Mouse (Mus musculus) common myeloid progenitor, adult 5-6 weeks (primary cell): ENCODE measurements around the gene Elf1. TPM values are rescaled to one million over a fixed set of nuclear protein-coding genes. Genes with fewer than 3 reads are reported as not detected.

Source experiments
- ATAC-seq: replicated peaks from 2 replicates; pipeline ENCODE4 v1.8.0; 2016; ENCODE audit warnings: low read depth, mild to moderate bottlenecking, moderate TSS enrichment, inconsistent platforms; ENCODE audit not compliant: poor library complexity, severe bottlenecking
- total RNA-seq: library from RNA; stranded (forward); fragments of 200-1000, 187-1606 nt; gene quantifications from 2 replicates; pipeline ENCODE4 v1.2.3, GENCODE M21; 2017

Gene Elf1
- total RNA-seq, 1 experiment from 2014 or later, result 285 TPM

DNA sequence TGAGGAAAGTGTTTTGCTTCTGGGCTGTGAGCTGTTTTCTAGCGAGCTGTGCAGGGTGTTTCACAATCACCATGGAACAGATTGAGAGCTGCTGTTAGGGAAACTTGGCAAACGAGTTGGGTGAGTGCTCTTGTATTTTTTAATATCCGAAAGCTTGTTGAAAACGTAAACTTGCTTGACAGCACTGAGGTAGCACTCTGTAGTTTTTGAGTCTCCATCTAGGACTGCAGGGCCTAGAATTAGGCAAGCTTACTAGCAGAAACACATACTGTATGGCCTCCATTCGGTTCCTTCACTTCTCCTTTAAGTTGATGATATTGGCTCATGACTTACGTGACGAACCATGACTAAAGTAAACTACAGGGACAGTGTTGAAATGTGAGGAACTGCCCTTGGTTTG lies 68.3 kb downstream of the Elf1 start:
- peak; percentile 62 for ATAC-seq

DNA sequence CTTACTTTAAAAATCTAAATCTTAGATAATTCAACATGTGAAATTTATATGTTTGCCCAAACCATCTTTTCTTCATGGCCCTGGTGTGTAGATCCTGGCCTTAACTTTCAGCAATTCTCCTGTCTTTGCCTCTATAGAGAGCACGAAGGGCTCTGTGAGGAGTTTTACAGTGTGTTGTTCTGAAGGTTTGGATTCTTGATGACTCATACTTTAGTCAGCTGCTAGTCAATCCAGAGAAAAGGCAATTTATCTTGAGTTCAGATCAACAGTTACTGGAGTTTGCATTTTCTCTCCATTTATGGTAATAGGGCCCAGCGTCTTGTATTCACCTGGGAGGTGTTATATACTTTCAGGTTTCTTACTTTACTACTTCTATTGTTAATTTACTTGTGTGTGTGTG lies 70.9 kb downstream of the Elf1 start:
- ATAC-seq, result no peak

DNA sequence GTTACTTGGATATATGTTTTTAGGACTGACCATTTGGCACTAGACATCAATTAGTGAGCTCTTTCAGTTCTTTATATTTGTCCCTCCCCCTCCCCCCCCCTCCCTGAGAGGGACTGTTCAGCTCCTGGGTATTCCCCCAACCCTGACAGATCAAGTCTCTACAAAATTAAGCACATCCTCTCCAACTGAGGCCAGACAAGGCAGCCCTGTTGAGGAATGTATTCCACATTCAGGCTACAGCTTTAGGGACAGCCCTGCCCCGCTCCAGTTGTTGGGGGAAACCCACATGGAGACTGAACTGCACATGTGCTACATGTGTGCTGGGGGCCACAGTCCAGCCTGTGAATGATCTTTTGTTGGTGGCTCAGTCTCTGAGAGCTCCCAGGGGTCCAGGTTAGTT lies 71.9 kb downstream of the Elf1 start:
- ATAC-seq, result no peak

DNA sequence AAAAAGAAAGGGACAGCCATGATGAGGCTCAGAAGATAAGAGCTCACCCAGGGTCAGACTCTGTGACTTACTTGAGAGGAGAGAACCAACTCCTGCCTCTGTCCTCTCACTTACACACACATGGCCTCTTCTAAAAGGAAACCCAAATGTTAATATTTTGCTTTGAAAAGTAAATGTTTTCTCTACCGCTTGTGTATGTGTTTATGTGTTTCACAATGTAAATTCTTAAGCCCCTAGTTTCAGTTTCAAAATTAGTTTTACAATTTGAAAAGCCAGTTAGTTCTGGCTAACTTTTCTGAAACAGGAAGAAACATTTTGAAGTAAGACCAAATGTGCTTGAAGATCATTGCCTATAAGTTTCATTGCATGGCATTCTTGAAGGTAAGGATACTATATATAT lies 76.8 kb downstream of the Elf1 start:
- ATAC-seq, result no peak

DNA sequence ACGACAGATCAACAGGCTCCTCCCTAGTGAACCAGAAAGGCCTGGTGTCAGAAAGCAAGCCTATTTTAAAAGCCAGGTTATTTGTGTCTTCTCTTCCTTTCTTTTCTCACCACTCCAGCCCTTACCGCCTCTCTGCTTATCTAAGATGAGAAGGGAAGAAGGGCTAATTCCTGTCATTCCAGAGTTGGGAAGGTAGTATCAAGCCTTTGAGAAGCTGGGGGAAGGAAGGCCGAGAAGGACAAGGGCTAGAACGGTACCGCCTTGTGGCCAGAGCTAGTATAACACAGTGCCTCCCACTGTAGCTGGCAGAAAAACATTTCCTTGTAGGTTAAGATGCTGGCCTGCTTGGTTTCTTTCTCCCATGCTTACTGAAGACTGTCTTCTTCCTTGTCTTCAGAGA lies 81.8 kb downstream of the Elf1 start:
- ATAC-seq, result peak; percentile 64

DNA sequence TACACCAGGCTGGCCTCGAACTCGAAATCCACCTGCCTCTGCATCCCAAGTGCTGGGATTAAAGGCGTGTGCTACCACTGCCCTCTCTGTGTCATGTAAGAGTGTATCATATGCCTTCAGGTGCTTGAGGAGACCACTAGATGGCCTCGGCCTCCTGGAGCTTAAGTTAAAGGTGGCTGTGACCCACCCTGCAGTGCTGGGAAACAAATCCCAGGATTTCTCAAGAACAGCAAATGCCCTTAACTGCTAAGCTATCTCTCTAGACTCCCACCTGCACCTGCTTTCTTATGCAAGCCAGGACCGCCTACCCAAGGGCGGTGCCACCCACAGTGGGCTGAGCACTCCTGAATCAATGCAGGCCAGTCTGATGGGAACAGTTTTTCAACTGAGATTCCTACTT lies 83.8 kb downstream of the Elf1 start:
- ATAC-seq, result peak; percentile 43; the same call in 1 of the 2 replicates

DNA sequence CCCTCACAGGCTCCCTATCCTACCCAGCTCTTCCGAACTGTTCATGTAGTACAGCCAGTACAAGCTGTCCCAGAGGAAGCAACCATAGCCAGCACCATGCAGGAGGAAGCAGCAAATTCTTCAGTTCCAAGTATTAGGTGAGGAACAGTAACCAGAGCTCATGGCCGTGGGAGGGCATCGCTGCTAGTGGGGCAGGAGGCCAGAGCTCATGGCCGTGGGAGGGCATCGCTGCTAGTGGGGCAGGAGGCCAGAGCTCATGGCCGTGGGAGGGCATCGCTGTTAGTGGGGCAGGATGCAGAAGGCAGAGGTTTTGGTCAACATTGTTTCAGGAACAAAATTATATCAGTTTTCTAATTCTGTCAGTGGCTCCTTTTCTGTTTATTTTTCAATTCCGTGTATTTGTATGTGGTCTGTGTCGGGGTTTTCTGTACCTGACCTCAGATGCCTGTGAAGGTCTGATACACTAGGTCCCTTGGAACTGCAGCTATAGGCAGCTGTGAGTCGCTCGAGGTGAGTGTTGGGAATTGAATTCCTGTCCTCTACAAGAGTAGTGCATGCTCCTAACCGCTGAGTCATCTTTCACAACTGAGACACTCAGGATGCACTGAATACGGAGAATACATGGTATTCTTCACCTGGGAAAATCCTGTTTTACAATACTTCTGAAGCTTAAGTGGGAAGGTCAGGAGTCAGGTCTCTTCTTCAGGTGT lies 92.6 kb downstream of the Elf1 start:
- 0 out of 2 replicates have a peak, but pooled peaks have one; percentile 22 for ATAC-seq

DNA sequence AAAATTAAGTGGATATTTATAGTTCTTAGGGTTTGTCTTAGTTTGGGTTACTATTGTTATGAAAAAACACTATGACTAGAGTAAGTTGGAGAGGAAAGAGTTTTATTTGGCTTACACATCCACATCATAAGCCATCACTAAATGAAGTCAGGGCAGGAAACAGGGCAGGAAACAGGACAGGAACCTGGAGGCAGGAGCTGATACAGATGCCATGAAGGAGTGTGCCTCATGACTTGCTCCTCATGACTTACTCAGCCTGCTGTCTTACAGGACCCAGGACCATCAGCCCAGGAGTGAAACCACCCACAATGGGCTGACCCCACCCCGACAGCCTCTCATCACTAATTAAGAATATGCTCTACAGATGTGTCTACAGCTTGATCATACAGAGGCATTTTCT lies 93.4 kb downstream of the Elf1 start:
- ATAC-seq, result 0 out of 2 replicates have a peak, but pooled peaks have one; percentile 32

DNA sequence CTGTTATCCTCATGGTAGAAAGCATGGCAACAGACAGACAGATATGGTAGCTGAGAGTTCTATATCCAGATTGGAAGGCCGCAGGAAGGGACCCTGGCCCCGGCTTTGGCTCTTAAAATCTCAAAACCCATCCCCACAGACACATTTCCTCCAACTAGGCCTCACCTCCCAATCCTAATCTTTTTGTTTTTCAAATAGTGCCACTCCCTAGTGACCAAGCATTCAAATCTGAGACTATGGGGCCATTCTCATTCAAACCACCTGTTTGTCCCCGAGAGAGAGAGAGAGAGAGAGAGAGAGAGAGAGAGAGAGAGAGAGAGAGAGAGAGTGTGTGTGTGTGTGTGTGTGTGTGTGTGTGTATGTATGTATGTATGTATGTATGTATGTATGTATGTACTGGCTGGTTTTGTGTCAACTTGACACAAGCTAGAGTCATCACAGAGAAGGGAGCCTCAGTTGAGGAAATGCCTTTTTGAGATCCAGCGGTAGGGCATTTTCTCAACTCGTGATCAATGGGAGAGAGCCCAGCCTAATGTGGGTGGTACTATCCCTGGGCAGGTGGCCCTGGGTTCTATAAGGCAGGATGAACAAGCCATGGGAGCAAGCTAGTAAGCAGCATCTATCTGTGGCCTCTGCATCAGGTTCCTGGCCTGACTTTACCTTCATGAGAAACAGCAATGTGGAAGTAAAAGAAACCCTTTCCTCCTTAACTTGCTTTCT lies 102.7 kb downstream of the Elf1 start:
- ATAC-seq, result no peak

DNA sequence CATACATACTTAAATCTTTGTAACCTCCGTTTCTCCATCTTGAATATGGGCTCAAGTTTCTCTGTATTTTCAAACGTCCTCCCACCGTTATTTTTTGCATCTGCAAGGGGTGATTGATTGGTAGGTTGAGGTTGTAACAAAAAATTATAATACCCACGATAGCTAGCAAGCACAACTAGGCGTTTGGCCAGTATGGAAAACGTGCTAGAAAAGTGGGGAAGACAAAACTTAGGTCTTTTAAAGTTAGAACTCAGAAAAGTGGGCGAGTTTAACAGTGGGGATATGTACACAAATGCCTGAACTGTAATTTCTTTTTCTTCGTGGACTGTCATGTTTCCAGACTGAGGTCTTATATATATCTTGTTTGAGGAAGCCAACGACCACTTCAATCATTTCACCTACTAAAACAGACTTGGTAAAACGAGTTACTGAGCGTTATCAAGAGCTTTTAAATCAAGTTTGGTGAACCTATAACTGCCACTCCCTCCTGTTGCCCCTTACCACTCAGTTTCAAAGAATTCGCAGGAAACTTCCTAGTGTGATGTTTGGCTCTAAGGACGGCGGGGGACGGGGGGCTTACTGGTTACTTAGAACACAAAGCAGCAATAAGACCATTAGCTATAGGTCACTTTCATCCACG lies 105.6 kb downstream of the Elf1 start:
- no peak for ATAC-seq

DNA sequence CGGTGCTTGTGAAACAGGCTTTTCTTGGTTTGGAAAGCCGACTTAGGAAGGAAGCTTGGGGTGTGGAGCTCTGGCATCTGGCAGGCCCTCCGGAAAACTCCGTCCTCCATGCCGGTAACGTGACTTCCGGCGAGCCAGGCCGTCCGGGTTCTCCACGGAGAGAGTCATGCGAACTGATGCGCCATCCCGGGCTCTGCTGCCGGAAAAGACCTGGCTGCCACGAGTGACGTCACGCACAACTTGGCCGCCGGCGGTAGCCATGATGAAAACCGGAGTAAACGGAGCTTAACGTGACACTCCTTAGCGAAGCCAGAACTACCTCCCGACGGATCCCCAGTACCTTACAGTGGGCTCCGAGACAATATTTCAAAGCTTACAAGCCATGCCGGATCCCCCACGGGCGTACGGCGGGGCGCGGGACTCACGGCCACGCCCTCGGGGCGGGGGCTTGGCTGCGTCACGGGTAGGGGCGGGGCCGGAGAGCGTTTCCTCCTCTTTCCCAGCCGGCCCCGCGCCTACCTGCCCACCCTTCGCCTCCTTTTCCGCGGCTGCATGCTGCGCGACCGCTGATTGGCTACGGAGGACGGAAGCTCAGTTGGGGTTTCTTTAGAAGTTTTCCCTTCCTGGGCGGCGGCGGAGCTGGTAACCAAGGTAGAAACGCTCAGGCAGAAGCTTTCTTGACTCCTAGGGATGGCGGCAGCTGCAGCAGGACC lies 106.3 kb downstream of the Elf1 start, which contains the start of gene Sugt1:
Sugt1 (plus strand) TSS at position 553 of the 713 bp plus-strand sequence.
- ATAC-seq, result peak; percentile 90

DNA sequence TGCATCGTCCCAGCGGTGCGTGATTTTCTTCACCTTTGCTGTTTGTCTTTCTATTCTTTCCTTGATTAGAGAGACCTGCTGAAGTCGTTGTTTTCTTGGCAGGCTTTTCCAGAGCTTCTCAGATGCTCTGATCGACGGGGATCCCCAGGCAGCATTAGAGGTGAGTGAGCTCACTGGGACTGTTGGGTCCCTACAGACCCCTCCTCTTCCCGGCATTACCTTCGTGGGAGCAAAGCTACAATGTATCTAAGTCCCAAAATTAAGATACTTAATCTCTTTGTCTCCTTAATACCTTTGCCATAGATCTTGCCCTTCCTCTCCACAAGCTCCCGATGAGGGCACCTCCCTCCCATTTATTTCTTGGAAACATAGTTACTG lies 106.8 kb downstream of the Elf1 start:
- no peak; the same call in 1 of the 2 replicates for ATAC-seq

DNA sequence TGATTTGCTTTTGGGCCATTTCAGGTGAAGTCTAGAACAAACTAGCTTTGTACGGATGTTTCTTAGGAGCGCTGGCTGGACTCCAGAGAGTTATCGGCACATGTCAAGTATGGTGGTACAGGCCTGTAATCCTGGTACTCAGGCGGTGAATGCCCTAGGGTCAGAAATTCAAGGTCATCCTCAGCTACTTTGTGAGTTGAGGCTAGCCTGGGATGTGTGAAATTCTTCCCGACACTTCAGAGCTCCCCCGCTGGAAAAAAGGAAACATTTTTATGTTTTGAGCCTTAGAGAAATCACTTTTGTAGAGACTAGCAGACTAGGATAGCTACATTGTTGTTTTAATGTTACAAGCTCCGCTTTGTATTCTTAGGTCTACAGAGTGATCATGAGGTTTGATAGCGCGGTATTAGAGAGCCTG lies 107.5 kb downstream of the Elf1 start:
- ATAC-seq, result no peak

DNA sequence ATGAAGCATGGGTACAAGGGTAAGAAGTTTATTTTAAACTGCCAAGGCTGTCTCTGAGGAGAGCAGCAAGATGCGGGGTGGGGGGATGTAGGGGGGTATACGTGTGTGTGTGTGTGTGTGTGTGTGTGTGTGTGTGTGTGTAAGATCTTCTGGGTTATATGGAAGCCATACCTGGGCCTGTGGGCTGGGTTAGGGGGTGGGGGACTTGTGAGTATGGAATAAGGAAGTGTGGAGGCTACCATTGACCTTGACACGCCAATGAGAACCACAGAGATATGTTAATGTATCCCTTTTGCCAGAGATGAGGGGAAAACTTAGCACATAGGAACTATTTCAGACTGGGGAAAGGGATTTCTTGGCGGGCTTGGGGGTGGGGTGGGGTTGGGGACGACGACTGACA lies 108.4 kb downstream of the Elf1 start:
- ATAC-seq, result no peak

DNA sequence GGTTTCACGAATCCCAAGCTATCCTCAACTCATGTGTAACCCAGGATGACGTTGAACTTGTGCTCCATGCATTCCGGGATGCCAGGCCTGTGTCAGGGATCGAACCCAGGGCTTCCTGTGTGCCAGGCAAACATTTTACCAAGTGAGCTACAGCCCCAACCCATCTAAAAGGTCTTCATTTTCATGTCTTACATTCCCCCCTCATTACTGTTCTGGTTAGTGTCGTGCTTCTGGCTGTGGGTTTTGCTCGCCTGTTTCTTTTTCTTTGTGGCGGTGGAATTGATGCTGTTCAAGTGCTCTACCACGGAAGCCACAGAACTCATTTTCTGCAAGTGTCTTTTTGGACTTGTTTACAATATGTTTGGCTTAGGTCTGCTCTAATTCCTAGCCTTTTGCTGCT lies 109.9 kb downstream of the Elf1 start:
- no peak for ATAC-seq

DNA sequence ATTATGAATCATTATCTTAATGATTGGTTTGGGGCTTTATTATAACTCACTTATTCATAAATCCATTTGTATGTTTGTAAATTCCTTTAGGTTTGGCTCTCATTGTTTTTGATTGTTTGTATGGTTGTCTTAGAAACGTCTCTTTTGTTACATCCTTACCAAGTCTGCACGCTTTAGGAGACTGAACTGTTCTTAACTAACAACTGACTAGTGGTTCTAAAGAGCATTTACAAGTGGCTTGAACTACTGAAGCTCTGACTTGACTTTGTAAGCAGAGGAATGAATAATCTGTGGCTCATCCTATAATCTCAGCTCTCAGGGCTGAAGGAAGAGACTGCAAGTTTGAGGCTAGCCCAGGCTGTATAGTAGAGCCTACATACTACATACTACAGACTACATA lies 110.6 kb downstream of the Elf1 start:
- ATAC-seq, result no peak

DNA sequence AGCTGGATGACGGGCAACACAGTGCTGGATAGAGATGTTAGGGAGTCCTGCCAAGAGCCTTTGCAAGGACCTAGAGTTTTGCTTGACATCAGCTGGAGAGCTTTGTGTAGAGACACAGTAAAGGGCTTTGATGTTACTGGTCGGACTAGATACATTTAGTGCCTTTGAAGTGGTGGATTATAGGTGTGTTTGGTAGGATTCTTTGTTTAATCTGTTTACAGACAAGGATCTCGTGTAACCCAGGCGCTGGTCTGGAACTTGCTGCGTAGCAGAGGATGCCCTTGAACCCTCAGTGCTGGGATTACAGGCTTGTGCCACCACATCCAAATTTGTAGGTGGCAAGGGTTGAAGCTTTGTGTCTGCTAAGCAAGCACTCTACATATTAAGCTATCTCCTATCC lies 113.1 kb downstream of the Elf1 start:
- no peak for ATAC-seq

DNA sequence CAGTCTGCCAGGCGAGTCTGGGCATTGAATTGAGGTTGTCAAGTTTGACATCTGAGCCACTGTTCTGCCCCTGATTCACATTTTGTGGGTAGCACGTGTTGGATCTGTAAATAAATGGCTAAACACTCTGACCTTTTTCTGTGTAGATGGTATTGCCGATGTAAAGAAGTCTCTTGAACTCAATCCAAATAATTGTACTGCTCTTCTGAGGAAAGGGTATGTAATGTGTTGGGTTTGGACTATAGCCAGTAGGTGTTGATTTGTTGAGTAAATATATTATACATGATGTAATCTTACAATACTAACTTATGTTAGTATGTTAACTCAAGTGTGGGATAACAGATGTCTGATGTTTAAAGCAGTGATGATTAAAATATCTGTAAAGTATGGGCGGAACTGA lies 115.6 kb downstream of the Elf1 start:
- ATAC-seq, result no peak

DNA sequence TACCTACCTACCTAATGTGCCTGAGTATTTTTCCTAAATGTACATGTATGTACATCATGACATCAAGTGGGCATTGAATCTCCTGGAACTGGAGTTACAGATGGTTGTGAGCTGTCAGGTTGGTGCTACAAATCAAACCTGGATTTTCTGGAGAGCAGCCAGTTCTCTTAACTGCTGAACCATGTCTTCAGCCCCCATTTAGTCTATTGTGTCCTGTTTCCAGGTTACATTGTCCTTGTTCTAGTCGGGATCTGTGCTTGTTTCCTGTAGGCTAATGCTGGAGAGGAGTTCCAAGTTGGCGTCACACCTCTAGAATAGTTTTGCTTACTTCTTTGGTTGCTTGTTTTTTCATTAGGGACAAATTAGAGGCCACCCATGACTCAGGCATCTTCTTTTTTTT lies 124.9 kb downstream of the Elf1 start:
- no peak for ATAC-seq

DNA sequence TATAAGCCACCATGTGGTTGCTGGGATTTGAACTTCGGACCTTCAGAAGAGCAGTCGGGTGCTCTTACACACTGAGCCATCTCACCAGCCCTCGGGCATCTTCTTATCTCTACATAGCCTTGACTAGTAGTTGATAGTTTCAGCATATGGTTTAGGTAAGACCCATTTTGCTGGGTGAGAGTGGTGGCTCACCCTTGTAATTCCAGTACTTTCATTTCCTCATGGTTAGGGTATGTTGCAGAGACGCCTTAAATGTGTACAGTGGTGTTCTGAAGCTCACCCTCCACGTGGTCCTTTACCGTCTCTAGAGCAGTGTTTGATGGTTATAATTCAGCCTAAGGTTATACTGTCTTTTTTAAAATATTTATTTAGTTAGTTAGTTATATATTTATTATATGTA lies 125.4 kb downstream of the Elf1 start:
- ATAC-seq, result no peak

DNA sequence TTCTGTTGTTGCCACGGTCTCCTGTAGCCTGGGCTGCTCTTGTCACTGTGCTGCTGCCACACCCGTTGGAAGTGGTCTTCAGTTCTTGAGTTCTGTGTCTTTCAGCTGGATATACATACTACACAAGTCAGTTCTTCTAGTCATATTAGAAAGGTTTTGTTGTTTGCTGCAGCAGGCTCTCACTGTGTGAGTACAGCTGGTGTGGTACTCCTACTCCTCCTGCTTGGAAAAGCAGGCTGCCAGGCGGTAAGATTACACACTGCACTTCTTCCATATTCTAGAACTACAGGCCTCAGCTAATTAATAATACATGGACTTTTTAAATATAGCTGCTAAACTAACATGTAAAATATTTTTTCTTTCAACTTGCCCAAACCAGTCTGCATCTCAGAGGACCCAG lies 125.9 kb downstream of the Elf1 start:
- ATAC-seq, result no peak
